Mouse (Mus musculus) heart, postnatal 10 days (tissue): ENCODE data around the gene Hs1bp3. TPM values are rescaled to one million over a fixed set of nuclear protein-coding genes. Genes with fewer than 3 reads are reported as not detected.

Experiments
- DNase-seq, 2 experiments: peaks; one replicate each; pipeline ENCODE4 v3.0.0; 2021
- intact Hi-C: fragments of 180-260 bp; cut with DNase I; formaldehyde crosslinking; loops from one replicate; pipeline ENCODE4 v1.15.1; 2025
- total RNA-seq, 2 experiments: library from RNA; stranded (reverse); gene quantifications; 2 replicates each; pipeline ENCODE4 v1.2.3; 2021

Hs1bp3 gene
- total RNA-seq = 10 to 100 TPM; 11.3 to 15.1 TPM

DNA sequence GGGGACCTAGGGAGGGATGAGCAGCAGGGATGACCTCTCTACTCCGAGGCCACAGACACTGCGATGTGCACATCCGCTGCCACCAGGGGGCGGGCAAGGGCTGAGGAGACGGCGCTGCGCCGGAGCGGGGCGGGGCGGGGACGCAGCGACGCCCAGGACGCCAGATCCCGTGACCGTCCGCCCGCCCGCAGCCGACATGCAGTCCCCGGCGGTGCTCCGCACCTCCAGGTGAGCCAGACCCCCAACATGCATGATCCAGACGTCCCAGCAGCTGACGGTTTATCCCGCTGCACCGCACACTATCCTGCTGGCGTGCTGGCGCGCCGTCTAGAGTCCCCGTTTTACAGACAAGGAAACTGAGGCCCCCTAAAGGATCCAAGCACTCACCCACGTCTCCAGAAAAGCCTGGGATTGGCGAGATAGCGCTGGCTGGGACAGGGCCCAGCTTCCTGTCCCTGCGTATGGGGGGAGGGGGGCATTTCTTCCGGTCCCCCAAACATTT lies at the start of gene Hs1bp3:
TSS of gene Hs1bp3 (plus strand) at position 163 of the 502 bp plus-strand sequence.
- peak; percentile 90 to 94 for DNase-seq
- intact Hi-C loops = loop anchor here (10.0 kb wide), 1 partner anchor 691 kb away; no protein-coding TSS in a partner anchor

- DNase-seq = no peak
- intact Hi-C loops = no loop called here
These were observed 46.9 kb upstream of the Hs1bp3 start for GRCm38 (mm10) chr12:8266311-8266710.

DNA sequence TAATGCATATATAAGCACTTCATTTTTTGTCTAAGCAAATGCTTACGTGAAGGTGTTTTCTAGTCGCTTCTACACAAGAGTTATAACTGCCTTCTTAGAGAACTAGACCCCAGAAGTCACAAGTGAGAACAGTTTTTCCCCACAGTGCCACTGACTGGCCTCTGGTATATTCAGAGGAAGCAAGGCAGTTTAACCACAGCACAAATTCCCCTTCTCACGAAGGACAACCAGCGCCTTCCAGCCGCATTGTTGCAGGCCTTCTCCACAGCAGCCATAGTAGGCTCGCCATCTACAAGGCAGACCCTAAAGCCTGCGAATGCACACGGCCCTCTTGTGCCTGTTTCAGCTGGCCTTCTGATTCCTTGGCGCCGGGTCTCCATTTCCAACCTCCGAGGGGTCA lies 43.6 kb upstream of the Hs1bp3 start:
- intact Hi-C loops = no loop called here
- no peak for DNase-seq

DNA sequence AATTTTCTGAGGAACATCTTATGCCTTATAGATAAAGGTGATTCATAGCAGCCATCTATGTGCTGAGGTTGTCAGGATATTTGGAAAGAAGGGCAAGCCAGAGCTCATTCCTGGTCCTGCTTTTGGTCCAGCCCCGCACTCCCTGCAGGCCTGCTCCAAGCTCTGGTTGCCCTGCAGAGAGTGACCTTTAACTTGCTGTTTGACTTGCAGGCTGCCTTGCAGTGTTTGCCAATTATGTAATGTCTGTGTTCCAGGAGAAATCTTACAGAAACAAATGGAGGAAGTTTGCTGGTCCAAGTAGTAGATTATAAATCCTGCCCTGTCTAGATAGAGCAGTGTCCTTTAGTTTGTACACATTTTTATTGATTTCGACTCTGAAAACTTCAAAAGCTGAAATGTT lies 41.8 kb upstream of the Hs1bp3 start:
- intact Hi-C loops = no loop called here

GRCm38 (mm10) chr12:8273471-8274171 lies 39.6 kb upstream of the Hs1bp3 start:
- intact Hi-C loops = no loop called here
- no peak for DNase-seq

More for the DNA sequence above, 41.8 kb upstream of the Hs1bp3 start:
- no peak for DNase-seq

- DNase-seq = no peak
- intact Hi-C loops = no loop called here
These were observed 37.8 kb upstream of the Hs1bp3 start for GRCm38 (mm10) chr12:8275424-8275823.

- no peak for DNase-seq
- intact Hi-C loops = no loop called here
These were observed 31.8 kb upstream of the Hs1bp3 start for GRCm38 (mm10) chr12:8281225-8282017.

GRCm38 (mm10) chr12:8287970-8288369 lies 25.3 kb upstream of the Hs1bp3 start:
- intact Hi-C loops = no loop called here

DNA sequence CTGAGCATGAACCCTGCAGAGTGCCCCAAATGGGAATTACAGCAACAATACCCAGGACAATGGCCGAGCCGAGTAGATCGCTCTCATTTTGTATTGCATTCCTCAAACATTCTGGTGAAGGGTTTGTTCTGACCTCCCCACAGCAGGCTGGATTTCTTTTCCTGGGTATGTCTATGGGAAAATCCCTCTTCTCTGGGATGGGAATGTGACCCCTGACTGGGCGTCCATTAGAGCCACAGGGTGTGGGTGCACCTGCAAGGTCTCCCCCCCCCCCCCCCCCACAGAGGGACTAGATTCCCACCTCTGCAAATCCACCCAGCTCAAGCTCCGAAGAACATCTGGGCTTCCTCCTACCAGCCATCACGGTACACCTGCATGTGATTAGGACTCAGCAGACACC lies 24.1 kb upstream of the Hs1bp3 start:
- no peak for DNase-seq
- intact Hi-C loops = no loop called here

More at GRCm38 (mm10) chr12:8287970-8288369, 25.3 kb upstream of the Hs1bp3 start:
- DNase-seq = peak in 1 of 2 experiments; percentile 14

- intact Hi-C loops = no loop called here
- no peak for DNase-seq
These were observed 23.7 kb upstream of the Hs1bp3 start for GRCm38 (mm10) chr12:8289499-8289898.

DNA sequence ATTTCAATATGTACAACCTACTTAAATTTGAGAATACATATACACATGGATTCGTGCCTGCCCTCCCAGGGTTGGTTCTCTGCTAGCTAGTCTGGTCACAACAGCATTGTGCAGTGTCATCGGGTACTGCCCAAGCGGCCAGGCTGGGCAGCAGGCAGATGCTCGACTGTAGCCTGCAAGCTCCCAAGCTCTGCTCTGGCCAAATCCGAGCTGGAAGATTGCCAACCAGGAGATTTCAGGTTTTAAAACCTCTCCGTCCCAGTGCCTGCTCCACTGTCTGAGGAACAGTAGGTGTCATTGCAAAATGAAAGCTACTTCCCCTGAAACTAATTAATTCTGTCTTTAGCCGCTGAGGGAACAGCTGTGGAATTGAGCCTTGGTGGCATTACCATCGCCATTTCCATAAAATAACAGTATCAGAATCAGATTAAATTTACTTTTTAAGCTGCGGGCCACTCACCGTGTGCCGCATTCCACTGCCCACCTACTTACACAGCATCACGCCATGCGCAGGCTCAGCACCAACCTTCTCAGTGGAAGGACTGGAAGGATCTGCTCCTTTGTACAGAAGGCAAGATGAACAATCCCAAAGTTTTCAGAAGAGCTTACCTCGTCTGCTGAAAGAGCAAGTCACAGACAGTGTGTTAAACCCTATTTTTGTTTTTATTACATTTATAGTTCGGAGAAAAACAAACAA lies 21.9 kb upstream of the Hs1bp3 start:
- peak; percentile 26 to 38 for DNase-seq
- intact Hi-C loops = no loop called here

GRCm38 (mm10) chr12:8295307-8295913 lies 17.8 kb upstream of the Hs1bp3 start:
- intact Hi-C loops = no loop called here
- no peak for DNase-seq

DNA sequence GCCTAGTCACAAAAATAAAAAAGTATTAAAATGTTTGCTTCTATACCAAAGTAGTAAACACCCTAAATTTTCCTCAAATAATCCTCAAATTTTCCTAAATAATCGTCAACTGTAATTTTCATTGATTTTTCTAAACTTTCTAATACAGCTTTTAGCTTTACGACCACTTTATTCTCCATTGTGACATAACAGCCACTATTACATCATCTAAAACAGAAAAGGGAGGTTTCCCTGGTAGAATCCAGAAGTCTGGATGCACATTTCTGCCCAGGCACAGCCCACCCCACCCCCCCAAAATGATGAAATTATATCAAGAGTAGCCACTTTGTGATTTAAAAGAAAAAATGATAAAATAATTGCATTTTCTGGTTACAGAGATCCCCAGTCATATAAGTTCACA lies 17.1 kb upstream of the Hs1bp3 start:
- DNase-seq = no peak
- intact Hi-C loops = no loop called here

DNA sequence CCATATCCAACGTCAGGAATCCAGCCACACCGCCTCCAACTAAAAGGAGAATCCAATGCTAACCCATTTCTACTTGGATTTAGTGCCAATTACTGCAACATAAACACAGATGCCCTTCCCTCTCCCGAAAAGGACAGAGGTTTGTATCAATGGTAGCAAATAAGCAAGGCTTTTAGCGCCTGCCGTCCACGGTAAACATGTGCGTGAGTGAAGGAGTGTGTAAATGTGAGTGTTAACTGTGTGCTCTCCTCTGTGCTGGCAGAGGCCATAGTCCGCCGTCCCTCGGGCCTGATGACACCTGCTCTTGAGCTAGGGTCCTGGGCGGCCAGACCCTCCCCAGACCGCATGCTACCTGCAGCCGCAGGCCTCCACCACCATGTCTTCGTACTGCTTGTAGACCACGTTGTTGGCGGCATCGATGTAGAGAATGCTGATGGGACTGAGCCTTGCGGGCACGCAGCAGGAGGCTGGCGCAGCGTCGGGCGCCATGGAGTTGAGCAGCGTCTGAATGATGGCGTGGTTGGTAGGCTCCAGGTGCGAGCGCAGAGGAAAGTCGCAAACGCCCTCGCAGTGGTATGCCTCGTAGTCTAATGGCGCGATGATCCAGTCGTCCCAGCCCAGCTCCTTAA lies 15.5 kb upstream of the Hs1bp3 start:
- intact Hi-C loops = no loop called here
- DNase-seq = no peak

- intact Hi-C loops = no loop called here
- no peak for DNase-seq
These were observed 14.7 kb upstream of the Hs1bp3 start for GRCm38 (mm10) chr12:8298361-8299142.

GRCm38 (mm10) chr12:8299143-8300110 lies 13.8 kb upstream of the Hs1bp3 start:
- DNase-seq = no peak
- intact Hi-C loops = no loop called here

DNA sequence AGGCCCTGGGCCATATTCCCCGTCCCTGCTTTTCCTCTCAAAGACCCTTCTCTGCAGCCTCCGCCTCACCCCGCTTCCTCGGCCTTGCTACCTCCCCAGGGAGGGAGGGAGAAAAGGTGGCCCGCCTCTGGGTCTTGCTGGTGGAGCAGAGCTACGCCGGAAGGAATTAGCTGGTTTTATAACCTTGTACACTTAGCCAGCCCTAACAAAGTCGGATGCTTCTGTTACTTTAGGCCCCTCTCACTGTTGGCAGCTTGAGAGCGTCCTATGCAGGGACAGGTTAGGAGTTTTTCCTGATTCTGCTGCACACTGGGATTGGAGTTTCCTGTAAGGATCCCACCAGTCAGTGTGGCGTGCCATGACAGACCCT lies 13.1 kb upstream of the Hs1bp3 start:
- intact Hi-C loops = no loop called here
- no peak for DNase-seq

DNA sequence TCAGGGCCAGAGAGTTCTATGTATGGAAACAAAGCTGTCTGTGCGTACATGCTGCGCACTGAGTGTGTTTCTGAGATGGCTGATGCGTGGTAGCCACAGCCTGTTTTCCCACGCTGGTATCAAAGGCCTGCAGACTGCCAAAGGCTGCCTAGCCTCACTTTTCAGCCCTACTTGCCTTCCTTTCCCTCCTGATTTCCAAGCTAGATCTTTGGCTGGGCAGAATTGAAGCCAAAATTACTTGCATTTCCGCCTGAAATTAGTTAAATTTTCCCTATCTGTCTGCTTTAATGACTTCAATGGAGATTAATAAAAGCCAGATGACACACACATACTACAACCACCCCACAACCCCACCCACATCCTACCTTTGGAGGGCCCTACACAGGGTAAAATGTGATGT lies 12.7 kb upstream of the Hs1bp3 start:
- intact Hi-C loops = no loop called here
- no peak for DNase-seq
